Mouse (Mus musculus) G1E (cell line): ENCODE measurements around the gene Ywhab.

Experiments used
- CTCF ChIP-seq: IDR thresholded peaks from 2 replicates; pipeline ENCODE4 v1.5.1; 2012; ENCODE audit warnings: low read depth, low read length, inconsistent platforms, mixed read lengths
- TAL1 ChIP-seq: conservative IDR thresholded peaks from 2 replicates; pipeline ENCODE4 v1.6.1; 2012; ENCODE audit warnings: low read depth, low read length, inconsistent platforms, mixed read lengths

DNA sequence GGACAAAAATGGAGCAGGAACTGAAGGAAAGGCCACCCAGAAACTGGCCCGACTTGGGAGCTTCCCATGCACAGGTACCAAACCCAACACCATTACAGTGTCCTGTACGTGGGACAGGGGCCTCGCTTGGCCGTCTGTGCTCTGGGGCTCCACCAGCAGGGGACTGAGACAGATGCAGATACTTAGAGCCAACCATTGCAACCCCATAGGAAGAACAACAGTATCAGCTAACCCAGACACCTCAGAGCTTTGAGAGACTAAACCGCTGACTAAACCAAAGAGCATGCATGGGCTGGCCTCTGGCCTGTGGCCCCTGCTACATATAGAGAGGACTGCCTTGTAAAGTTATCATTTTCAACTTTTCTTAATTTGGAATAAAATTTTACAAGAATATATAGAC lies 9.7 kb downstream of the Ywhab start:
- TF ChIP-seq TAL1 (no peak), CTCF (no peak)
